Mouse (Mus musculus) intestine, postnatal 0 days (tissue): ENCODE data around the gene Ctnna3. TPM values are rescaled to one million over a fixed set of nuclear protein-coding genes. Genes with fewer than 3 reads are reported as not detected.

Experiments used
- ATAC-seq: fragments of 200-750 bp; cut with Nextera tagmentation; 2 replicates; pipeline ENCODE4 v1.8.0; 2017; ENCODE audit warnings: mild to moderate bottlenecking, moderate TSS enrichment, moderate library complexity
- H3K27ac ChIP-seq: fragments of 300-500 bp; sonication (generic); 2 replicates; pipeline ENCODE4 v1.5.1; 2014; ENCODE audit warnings: mild to moderate bottlenecking, low read depth, low read length, moderate library complexity
- H3K27me3 ChIP-seq: fragments of 300-500 bp; sonication (generic); replicated peaks from 2 replicates; pipeline ENCODE4 v1.6.1; 2014; ENCODE audit warnings: low read length, mixed read lengths; ENCODE audit not compliant: control insufficient read depth, insufficient read depth
- H3K36me3 ChIP-seq: fragments of 300-500 bp; sonication (generic); 2 replicates; pipeline ENCODE4 v1.6.1; 2014; ENCODE audit warnings: mild to moderate bottlenecking, moderate library complexity; ENCODE audit not compliant: control insufficient read depth, insufficient read depth
- H3K4me1 ChIP-seq: fragments of 300-500 bp; sonication (generic); replicated peaks from 2 replicates; pipeline ENCODE4 v1.6.1; 2014; ENCODE audit warnings: antibody characterized with exemption, low read length, mixed read lengths; ENCODE audit not compliant: control insufficient read depth, insufficient read depth
- H3K4me2 ChIP-seq: fragments of 300-500 bp; sonication (generic); replicated peaks from 2 replicates; pipeline ENCODE4 v1.6.1; 2014; ENCODE audit warnings: low read depth, mild to moderate bottlenecking, moderate library complexity
- H3K4me3 ChIP-seq: fragments of 300-500 bp; sonication (generic); 2 replicates; pipeline ENCODE4 v1.5.1; 2014; ENCODE audit warnings: low read depth, low read length
- H3K9ac ChIP-seq: fragments of 300-500 bp; sonication (generic); 2 replicates; pipeline ENCODE4 v1.6.1; 2014; ENCODE audit warnings: mild to moderate bottlenecking, low read depth, low read length
- H3K9me3 ChIP-seq: fragments of 300-500 bp; sonication (generic); 2 replicates; pipeline ENCODE4 v1.6.1; 2016; ENCODE audit warnings: mixed run types; ENCODE audit not compliant: control insufficient read depth
- CTCF ChIP-seq: sonication (generic); IDR thresholded peaks from 2 replicates; pipeline ENCODE4 v1.5.1; 2016; ENCODE audit warnings: low read depth, mild to moderate bottlenecking, control low read depth, antibody characterized with exemption, moderate library complexity
- WGBS: fragments of 180-500 bp; shearing (Covaris S2); extraction: QIAGEN DNeasy Blood & Tissue Kit; methylation state at CpG from one replicate; pipeline ENCODE4 v1.1.7; 2014; 5-methylcytosine and 5-hydroxymethylcytosine counted together
- polyA plus RNA-seq: library from polyadenylated mRNA; unstranded; fragments of >200 nt; fragmentation: Nextera tagmentation; extraction: Ambion mirVana; gene quantifications from 2 replicates; pipeline ENCODE4 v1.2.1, GENCODE M21; 2015

Ctnna3 gene
- polyA plus RNA-seq, 1 experiment from 2014 or later = 0.33 TPM

DNA sequence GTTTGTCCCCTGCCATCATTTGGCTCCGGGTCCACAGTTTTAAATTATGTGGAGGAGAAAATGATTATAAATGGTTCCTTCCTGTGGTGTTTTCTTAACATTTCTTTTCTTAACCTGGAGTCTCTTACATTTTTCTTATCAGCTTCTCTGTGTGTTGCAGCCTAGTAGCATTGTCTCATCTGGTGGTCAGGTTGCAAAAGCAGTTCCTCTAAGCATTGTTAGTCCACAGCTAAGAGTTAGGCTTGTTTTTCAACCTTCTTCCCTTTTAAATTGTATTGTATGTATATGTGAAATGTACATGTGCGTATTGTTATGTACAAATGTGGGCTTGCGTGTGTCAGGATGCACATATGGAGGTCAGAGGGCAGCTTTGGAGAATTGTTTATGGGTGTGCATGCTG lies 220.4 kb downstream of the Ctnna3 start:
- H3K9ac ChIP-seq = no peak overlapping the region
- no peak for ATAC-seq
- H3K4me1 ChIP-seq = no peaks in the 10 kb centered on the region
- no peak for TF ChIP-seq CTCF
- WGBS = 83% methylated on average over 3 of the region's 3 CpGs
- H3K27ac ChIP-seq = no peak overlapping the region
- H3K9me3 ChIP-seq = no peaks in the 10 kb centered on the region
- H3K36me3 ChIP-seq = no peaks in the 10 kb centered on the region
- H3K27me3 ChIP-seq = no peaks in the 10 kb centered on the region
- H3K4me2 ChIP-seq = no peak overlapping the region
- no peak overlapping the region for H3K4me3 ChIP-seq

DNA sequence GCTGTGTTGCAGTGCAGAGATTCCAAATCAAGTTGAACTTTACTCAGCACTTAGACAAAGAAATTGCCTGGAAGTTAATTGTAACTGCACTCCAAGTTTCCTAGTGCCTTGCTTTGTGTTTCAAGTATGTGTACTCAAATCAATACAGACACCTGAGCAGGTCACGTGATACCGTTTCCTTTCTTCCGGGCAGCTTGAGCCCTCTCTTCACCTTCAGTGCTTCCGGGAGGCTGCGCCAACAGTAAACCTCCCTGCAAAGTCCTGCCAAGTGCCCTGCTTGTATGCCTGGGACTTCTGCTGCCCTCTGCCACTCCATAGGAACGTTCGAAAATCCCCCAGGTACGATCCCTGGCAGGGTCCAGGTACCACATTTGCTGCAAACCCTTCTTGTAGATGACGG lies 223.0 kb downstream of the Ctnna3 start:
- Histone ChIP-seq H3K27ac (no peak overlapping the region), H3K36me3 (no peaks in the 10 kb centered on the region), H3K4me3 (no peak overlapping the region), H3K4me1 (no peaks in the 10 kb centered on the region), H3K9me3 (no peaks in the 10 kb centered on the region), H3K27me3 (no peaks in the 10 kb centered on the region), H3K9ac (no peak overlapping the region), H3K4me2 (no peak overlapping the region)
- WGBS = 79% methylated on average over 9 of the region's 9 CpGs
- no peak for TF ChIP-seq CTCF
- no peak for ATAC-seq

DNA sequence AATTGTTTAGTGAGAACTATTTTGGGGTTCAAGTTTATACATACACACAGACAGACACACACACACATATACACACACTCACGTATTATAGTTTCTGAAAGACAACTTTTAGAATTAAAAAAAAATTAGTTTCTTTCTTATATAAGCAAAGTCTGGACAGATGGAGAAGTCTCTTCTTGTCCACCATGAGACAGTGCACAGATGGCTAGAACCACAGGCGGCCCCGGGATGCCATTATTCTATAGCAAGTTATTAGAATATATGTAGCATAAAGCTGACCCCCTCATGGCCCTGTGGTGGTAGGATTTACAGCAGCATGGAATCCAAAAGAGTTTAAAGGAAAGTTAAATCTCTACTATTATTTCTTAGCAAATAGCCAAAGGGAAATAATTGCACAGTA lies 223.7 kb downstream of the Ctnna3 start:
- no peaks in the 10 kb centered on the region for H3K4me1 ChIP-seq
- no peak for ATAC-seq
- H3K36me3 ChIP-seq = no peaks in the 10 kb centered on the region
- H3K4me2 ChIP-seq = no peak overlapping the region
- H3K27me3 ChIP-seq = no peaks in the 10 kb centered on the region
- H3K9ac ChIP-seq = no peak overlapping the region
- TF ChIP-seq CTCF = no peak
- H3K27ac ChIP-seq = no peak overlapping the region
- 90% methylated on average over 3 of the region's 3 CpGs for WGBS
- no peak overlapping the region for H3K4me3 ChIP-seq
- no peaks in the 10 kb centered on the region for H3K9me3 ChIP-seq

DNA sequence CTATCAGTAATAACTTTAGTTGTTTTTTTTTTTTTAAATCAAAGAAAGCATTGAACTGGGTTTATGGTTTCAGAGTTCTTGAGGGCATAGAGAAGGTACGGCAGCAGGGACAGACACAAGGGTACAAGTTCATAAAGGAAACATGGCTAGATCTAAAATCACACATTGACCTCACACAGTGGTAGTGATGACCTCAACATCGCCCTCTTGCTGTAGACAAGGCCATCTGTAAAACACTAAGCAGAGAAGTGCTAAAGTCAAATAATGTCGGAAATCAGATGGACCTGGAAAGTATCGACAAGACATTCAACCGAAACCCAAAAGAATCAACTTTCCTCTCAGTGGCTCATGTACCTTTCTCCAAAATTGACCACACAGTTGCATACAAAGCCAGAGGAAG lies 224.7 kb downstream of the Ctnna3 start:
- Histone ChIP-seq H3K9ac (no peak overlapping the region), H3K4me2 (no peak overlapping the region), H3K4me1 (no peaks in the 10 kb centered on the region), H3K36me3 (no peaks in the 10 kb centered on the region), H3K27ac (no peak overlapping the region), H3K9me3 (no peaks in the 10 kb centered on the region), H3K4me3 (no peak overlapping the region), H3K27me3 (no peaks in the 10 kb centered on the region)
- ATAC-seq = no peak
- WGBS = 85% methylated on average over 5 of the region's 5 CpGs
- no peak for TF ChIP-seq CTCF

DNA sequence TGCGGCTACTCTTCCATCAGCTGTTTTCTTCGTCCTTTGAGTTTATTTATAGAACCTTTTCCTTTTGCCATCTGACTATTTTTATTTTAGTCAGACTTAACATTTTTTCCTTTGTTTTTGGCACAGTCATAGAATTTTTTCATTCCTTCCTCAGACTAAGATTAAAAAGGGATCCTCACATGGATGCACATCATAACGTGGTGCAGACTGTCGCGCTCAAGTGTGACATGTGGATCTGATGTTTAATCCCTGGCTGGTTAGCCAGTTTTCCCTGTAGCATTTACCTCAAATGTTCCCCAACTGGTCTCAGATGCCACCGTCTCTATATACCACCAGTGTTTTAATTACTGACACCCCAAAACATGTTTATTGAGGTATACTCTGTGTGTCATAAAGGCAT lies 246.4 kb downstream of the Ctnna3 start:
- 86% methylated on average over 6 of the region's 6 CpGs for WGBS
- Histone ChIP-seq H3K9ac (no peak overlapping the region), H3K4me1 (no peaks in the 10 kb centered on the region), H3K4me3 (no peak overlapping the region), H3K27me3 (no peaks in the 10 kb centered on the region), H3K4me2 (no peak overlapping the region), H3K9me3 (no peaks in the 10 kb centered on the region), H3K27ac (no peak overlapping the region), H3K36me3 (no peaks in the 10 kb centered on the region)
- TF ChIP-seq CTCF = no peak
- ATAC-seq = no peak

DNA sequence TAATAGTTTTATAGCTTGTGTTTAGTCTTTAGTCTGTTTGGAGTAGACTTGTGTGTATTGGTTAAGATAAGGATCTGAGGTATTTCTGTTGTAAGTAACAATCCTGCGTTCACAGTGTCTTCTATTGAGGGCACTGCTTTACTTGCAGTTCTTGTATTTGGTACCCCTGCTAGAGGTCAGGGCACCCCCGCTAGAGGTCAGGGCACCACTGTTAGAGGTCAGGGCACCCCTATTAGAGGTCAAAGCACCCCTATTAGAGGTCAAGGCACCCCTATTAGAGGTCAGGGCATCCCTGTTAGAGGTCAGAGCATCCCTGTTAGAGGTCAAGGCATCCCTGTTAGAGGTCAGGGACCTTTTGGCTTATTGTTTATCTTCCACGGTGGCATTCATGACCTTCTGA lies 259.3 kb downstream of the Ctnna3 start:
- Histone ChIP-seq H3K27me3 (no peaks in the 10 kb centered on the region), H3K4me2 (no peak overlapping the region), H3K4me3 (no peak overlapping the region), H3K9me3 (no peaks in the 10 kb centered on the region), H3K36me3 (no peaks in the 10 kb centered on the region), H3K4me1 (no peaks in the 10 kb centered on the region), H3K9ac (no peak overlapping the region), H3K27ac (no peak overlapping the region)
- no peak for ATAC-seq
- TF ChIP-seq CTCF = no peak
- 37% methylated on average over 3 of the region's 3 CpGs for WGBS

DNA sequence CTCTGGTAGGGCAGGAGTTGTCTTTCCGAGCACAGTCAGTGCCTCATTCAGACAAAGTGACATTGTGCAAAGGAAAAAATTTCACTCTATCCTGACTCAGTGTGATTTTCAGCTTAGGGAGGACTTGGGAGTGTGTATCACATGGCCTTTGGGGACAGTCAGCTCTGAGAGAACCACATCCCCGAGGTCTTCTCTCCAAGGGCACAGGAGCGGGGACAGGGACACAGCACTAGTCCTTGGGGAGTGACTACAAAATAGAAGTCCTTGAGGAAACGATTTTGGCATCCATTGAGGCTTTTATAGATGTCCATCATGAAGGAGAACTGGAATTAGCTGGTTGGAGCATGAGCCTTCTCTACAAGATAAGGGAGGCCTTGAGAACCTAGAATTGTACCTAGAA lies 259.8 kb downstream of the Ctnna3 start:
- no peak overlapping the region for H3K4me3 ChIP-seq
- H3K36me3 ChIP-seq = no peaks in the 10 kb centered on the region
- H3K27ac ChIP-seq = no peak overlapping the region
- H3K27me3 ChIP-seq = no peaks in the 10 kb centered on the region
- H3K9ac ChIP-seq = no peak overlapping the region
- no peak for ATAC-seq
- H3K4me2 ChIP-seq = no peak overlapping the region
- H3K9me3 ChIP-seq = no peaks in the 10 kb centered on the region
- WGBS = 61% methylated on average over 4 of the region's 4 CpGs
- H3K4me1 ChIP-seq = no peaks in the 10 kb centered on the region
- no peak for TF ChIP-seq CTCF
